Mouse (Mus musculus) splenic B cell, adult 2 months (primary cell): Measurements from ENCODE around the gene Vps18.

Experiments
- DNase-seq: peaks from one replicate; pipeline ENCODE4 v3.0.0-alpha.2; 2011; ENCODE audit warnings: low read depth, low spot score
- H3K27me3 ChIP-seq: 2 replicates; pipeline ENCODE4 v1.6.1; 2012; ENCODE audit warnings: mild to moderate bottlenecking, low read length, moderate library complexity, mixed read lengths; ENCODE audit not compliant: control insufficient read depth, poor library complexity, insufficient read depth, severe bottlenecking
- H3K36me3 ChIP-seq: 2 replicates; pipeline ENCODE4 v1.6.1; 2012; ENCODE audit warnings: mild to moderate bottlenecking, low read length, moderate library complexity, mixed read lengths; ENCODE audit not compliant: control insufficient read depth, poor library complexity, insufficient read depth, severe bottlenecking

Gene Vps18

DNA sequence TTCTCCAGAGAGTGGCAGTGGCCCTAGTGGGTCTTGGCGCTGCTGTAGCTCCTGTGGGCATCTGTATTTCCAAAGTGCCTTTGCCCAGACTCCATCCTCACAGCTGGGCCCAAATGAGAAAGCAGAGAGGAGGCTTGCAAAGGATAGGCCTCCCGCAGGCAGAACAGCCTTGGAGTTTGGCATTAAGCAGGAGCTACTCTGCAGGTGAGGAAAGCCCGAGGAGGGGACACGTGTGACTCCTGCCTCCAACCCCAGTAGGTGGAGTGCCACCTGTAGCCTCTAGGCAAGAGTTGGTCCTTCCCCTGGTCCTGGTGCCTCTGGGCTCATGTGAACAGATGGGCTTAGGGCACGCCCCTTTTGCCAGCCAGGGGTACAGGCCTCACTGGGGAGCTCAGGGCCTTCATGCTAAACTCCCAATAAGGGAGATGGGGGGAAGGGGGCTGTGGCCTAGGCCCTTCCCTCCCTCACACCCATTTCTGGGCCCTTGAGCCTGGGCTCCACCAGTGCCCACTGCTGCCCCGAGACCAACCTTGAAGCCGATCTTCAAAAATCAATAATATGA, 46.5 kb downstream of the Vps18 start:
- DNase-seq = no peak
- Histone ChIP-seq H3K27me3 (no peaks in the 10 kb centered on the region), H3K36me3 (no peaks in the 10 kb centered on the region)

DNA sequence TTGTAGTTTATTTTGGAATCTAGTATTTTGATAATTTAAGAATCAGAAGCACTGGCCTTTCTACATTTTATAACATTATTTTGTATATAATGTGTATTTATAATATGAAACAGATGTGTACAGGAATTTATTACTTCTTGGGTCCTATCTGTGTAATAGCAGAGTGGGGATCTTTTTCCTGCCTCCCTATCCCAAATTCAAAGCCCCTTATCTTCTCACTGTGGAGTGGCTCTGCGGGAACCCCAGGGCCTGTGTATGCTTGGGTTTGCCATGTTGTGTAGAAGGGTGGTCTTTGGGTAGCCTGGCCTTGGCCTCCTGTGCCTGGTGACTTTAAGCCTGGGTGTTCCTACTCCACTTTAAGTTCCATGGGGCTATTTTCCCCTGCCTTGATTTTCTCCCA, 47.0 kb downstream of the Vps18 start:
- no peak for DNase-seq
- no peaks in the 10 kb centered on the region for H3K36me3 ChIP-seq
- no peaks in the 10 kb centered on the region for H3K27me3 ChIP-seq

DNA sequence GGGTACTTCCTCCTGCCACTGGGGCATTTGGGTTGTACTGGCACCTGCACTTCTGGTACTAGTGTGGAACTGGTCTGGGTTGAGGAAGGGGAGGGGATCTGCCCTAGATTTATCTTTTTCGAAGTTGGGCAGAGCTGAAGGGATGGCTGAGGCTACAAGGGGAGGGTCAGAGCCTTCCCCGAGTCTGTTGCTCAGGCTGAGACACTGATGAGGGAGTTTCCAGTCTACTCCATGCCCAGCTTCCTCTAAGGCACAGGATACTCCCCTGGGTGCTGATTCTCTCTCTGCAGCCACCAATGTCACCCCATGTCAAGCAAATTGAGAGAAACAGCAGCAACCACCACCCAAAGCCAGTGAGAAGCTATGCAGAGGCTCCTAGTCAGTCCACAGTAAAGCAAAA, 47.5 kb downstream of the Vps18 start:
- no peaks in the 10 kb centered on the region for H3K27me3 ChIP-seq
- DNase-seq = no peak
- no peaks in the 10 kb centered on the region for H3K36me3 ChIP-seq

DNA sequence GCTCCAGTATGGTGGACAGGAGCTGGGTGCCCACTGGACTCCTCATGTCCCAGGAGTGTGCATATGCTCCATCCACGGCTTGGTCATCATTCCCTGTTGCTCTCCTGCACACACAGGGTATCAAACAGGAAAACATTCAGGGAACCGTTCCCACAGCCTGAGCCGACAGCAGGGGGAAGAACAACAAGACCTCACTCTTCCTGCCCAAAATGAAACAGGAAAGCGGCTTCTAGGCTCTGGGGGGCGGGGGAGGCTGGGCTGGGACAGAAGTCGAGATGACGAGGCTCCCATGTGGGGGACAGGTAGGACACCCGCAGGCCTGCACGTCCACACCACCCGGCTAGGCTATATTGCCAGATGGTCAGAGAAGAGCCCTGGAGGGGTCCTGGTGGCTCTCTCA, 47.9 kb downstream of the Vps18 start:
- no peaks in the 10 kb centered on the region for H3K27me3 ChIP-seq
- no peaks in the 10 kb centered on the region for H3K36me3 ChIP-seq
- DNase-seq = no peak

DNA sequence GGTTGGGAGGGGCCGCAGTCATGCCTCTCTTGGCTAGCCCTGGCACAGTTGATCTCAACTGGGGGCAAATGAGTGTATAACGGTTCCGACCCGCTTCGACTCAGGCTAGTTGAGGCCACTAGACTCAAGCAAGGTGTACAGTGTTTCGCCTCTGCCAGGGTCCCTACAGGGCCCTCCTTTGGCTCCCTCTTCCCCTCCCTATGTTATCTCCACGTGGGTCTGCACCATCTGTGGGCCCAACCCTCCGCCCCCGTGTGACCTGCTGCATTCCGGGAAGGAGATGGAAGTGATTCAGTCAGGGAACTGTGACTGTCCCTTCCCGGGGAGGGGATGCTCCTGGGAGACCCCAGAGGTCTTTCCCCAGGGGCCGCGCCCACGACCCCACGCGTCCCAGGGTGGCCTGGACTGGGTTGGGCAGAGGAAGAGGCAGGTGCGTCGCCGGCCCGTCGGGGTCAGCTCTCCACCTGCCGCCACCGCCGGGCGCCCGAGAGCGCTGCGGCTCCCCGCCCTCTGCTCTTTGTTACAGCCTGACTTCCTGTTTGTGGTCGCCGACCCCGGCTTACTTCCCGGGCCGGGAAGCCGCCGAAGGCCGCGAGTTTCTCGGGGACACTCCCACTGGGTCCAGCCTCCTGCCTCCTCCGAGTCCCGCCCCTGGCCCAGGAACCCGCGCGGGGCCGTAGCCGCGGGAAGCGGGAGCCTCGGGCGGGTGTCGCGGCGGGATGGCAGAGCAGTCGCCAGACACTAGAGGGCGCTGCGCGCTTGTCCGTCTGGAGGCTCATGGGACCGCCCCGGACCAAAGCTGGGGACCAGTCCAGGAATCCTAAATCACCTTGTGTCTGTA, 49.1 kb downstream of the Vps18 start:
- Histone ChIP-seq H3K36me3 (no peaks in the 10 kb centered on the region), H3K27me3 (no peaks in the 10 kb centered on the region)
- DNase-seq = peak; percentile 86

DNA sequence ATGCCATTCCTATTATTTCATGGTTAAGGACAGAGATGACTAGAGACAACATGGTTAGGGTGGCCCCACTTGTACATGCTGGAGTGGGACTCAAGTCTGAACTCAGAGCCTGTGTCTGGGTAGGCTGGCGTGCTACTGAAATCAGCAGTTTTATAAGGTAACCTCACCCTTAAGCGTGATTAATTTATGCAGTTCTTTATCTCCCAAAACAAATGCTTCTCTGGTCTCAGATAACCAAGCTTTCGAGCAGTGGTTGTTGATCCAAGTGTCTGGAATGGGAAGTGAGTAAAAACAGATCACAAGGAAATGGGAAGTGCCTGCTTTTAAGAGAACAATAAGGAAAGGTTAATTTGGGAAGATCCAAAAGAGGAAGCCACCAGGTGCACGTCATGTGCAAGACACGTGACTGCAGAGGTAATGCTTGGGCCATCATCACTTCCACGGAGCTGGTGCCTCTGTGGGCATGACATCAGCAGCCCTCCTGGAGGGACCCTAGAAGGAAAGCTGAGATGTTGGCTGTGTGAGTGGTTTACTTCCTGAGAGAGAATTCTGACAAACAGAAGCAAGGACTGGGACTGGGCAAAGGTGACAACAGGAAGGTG, 56.1 kb downstream of the Vps18 start:
- DNase-seq = peak; percentile 36
- Histone ChIP-seq H3K36me3 (no peaks in the 10 kb centered on the region), H3K27me3 (no peaks in the 10 kb centered on the region)
